Mouse (Mus musculus): ENCODE results near the gene Crbn.

The Crbn gene

GRCm38 (mm10) chr6:106799333-106800226, at the start of gene Crbn:
TSS of gene Crbn (minus strand) at chr6:106800077.
- peak; percentile 96 to 98 for DNase-seq

GRCm38 (mm10) chr6:106840181-106840580, 40.3 kb upstream of the Crbn start:
- no peak for DNase-seq

- no peak for DNase-seq
Observed at GRCm38 (mm10) chr6:106838053-106838452, 38.2 kb upstream of the Crbn start.

- DNase-seq = peak; percentile 48 to 50
Observed at GRCm38 (mm10) chr6:106835316-106835715, 35.4 kb upstream of the Crbn start.

- DNase-seq = peak; percentile 60 to 83
Observed at GRCm38 (mm10) chr6:106822329-106822728, 22.5 kb upstream of the Crbn start.

GRCm38 (mm10) chr6:106820566-106820965, 20.7 kb upstream of the Crbn start:
- no peak for DNase-seq

- DNase-seq = no peak
Observed at GRCm38 (mm10) chr6:106819906-106820305, 20.0 kb upstream of the Crbn start.

- no peak for DNase-seq
Observed at GRCm38 (mm10) chr6:106819246-106819645, 19.4 kb upstream of the Crbn start.

- no peak for DNase-seq
Observed at GRCm38 (mm10) chr6:106810686-106811085, 10.8 kb upstream of the Crbn start.

- no peak for DNase-seq
Observed at GRCm38 (mm10) chr6:106809161-106809560, 9.3 kb upstream of the Crbn start.

- DNase-seq = peak; percentile 51 to 63
Observed at GRCm38 (mm10) chr6:106804904-106805303, 5.0 kb upstream of the Crbn start.

GRCm38 (mm10) chr6:106800227-106800557, 315 bp upstream of the Crbn start:
- DNase-seq = no peak

GRCm38 (mm10) chr6:106794094-106794814, 5.6 kb downstream of the Crbn start:
- no peak for DNase-seq

GRCm38 (mm10) chr6:106793621-106794020, 6.3 kb downstream of the Crbn start:
- no peak for DNase-seq

- DNase-seq = no peak
Observed at GRCm38 (mm10) chr6:106793088-106793487, 6.8 kb downstream of the Crbn start.

- DNase-seq = no peak
Observed at GRCm38 (mm10) chr6:106792486-106792885, 7.4 kb downstream of the Crbn start.

GRCm38 (mm10) chr6:106791429-106791828, 8.4 kb downstream of the Crbn start:
- DNase-seq = no peak

- DNase-seq = no peak
Observed at GRCm38 (mm10) chr6:106787138-106787537, 12.7 kb downstream of the Crbn start.

GRCm38 (mm10) chr6:106770046-106770445, 29.8 kb downstream of the Crbn start:
- no peak for DNase-seq

GRCm38 (mm10) chr6:106769290-106769866, 30.5 kb downstream of the Crbn start:
- DNase-seq = peak in 1 of 2 experiments; percentile 11

GRCm38 (mm10) chr6:106768640-106769289, 31.1 kb downstream of the Crbn start, which contains the start of gene Trnt1:
TSS of gene Trnt1 (plus strand) at chr6:106769120.
- DNase-seq = peak; percentile 95 to 98

GRCm38 (mm10) chr6:106766774-106767173, 33.1 kb downstream of the Crbn start:
- no peak for DNase-seq

GRCm38 (mm10) chr6:106765892-106766291, 34.0 kb downstream of the Crbn start:
- no peak for DNase-seq
